Mouse (Mus musculus): ENCODE results near the gene Bbs9.
"Not testable (repeated sequence)": the region's sequence is repeated elsewhere in the genome, so short reads cannot be mapped to it uniquely, and the experiment has no call there.

Bbs9 gene

DNA sequence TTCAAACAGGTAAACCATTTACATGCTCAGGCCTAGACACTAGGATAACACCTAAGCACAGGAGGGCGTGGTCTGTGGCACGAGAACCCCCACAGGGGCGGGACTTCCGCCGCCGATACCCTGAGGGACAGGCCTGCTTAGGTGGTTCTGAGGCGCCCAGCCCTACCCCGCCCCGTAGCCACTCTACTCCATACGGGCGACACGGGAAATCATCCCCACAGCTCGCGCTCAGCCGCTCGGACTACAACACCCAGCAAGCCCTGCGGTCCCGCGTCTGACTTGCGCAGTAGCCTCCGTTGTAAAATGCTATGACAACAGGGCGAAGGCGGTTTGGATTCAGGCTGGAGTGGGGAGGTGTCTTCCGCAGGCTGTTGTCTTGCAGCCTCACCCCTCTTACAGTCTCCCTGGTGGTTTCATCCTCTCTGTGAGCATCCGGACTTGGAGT lies at the start of gene Bbs9:
Gene Bbs9, plus strand, starts transcription at position 292 of the 445 bp plus-strand sequence.
- peak; percentile 94 for DNase-seq (ENCODE audit: low read depth)

- DNase-seq (ENCODE audit: low read depth) = no peak
Measured at GRCm38 (mm10) chr9:22428028-22428665, 47.4 kb upstream of the Bbs9 start.

- DNase-seq (ENCODE audit: low read depth) = peak; percentile 59
Measured at GRCm38 (mm10) chr9:22428666-22429410, 46.7 kb upstream of the Bbs9 start.

DNA sequence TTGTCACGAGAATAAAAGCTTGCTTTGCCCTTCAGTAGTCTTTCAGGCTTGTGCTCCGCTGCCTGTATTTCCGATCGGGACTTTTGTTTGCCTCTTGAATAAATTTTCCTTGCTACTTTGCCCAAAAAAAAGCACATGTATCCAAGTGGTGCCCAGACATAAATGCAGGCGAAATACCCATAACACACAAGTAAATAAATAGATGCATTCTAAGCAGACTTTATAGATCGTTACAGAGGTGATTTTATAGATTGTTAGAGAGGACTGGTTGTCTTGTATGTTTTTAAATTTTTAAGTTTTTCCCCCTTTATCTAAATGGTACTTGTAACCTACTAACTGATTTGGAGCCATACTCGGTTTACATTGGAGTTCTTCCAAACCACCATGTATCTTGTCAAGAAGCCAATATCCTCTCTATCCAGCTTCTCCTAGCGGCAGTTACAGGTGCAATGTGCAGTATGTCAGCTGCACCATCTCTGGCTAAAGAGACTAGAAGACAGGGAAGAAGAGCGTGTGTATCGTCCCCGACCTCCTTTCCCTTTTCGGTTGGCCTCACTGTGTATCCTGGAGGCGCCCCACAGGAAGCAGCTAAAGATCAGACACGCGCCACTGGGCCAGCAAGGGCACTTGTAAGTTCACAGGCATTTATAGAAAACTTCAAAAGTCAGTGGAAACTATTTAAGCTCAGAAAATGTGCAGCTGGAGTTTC lies 45.8 kb upstream of the Bbs9 start:
- peak; percentile 52 for DNase-seq (ENCODE audit: low read depth)

GRCm38 (mm10) chr9:22430315-22430840 lies 45.1 kb upstream of the Bbs9 start:
- DNase-seq (ENCODE audit: low read depth) = peak; percentile 32

DNA sequence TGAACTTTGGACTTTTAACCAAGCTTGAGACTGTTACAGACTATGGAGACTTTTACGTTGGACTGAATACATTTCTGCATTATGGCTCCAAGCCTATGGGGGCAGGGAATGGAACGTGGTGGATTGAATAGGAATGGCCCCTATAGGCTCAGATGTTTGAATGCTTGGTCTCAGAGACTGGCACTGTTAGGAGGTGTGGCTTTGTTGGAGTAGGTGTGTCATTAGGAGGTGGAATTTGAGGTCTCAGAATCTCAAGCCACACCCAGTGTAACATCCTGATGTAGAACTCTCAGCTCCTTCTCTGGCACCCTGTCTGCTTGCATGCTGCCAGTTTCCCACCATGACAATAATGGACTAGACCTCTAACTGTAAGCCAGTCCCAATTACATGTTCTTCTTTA lies 42.3 kb upstream of the Bbs9 start:
- no peak for DNase-seq (ENCODE audit: low read depth)

GRCm38 (mm10) chr9:22434101-22434500 lies 41.4 kb upstream of the Bbs9 start:
- DNase-seq (ENCODE audit: low read depth) = no peak

DNA sequence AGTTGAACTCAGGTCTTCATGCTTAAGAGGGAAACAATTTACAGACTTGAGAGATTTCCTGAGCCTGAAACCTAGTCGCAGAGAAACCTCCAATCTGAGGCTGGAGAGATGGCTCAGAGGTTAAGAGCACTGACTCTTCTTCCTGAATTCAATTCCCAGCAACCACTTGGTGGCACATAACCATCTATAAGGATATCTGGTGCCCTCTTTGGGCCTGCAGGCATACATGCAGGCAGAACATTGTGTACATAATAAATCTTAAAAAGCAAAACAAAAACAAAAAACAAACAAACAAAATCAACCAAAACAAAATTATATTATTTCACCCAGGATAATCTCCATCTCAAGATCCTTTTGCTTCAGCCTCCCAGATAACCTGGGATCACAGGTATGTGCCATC lies 36.7 kb upstream of the Bbs9 start:
- peak; percentile 30 for DNase-seq (ENCODE audit: low read depth)

DNA sequence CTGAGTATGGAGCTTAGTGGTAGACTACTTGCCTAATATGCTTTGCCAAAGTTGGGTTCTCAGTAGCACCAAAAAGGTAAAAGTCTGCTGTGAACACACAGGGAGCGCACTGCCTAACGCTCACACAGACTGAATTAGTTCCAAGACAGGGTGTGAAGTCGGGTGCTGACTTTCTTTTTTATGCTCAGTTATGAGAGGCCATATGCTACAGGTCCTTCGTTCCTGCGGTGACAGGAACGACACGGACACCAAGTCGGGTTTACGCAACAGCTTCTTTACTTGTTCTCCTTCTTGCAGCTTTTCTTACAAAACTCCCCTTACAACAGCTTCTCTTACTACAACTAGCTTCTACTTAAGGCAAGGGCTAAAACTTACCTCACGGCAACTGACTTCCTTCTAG lies 32.4 kb upstream of the Bbs9 start:
- peak; percentile 29 for DNase-seq (ENCODE audit: low read depth)

GRCm38 (mm10) chr9:22445123-22445522 lies 30.4 kb upstream of the Bbs9 start:
- no peak for DNase-seq (ENCODE audit: low read depth)

GRCm38 (mm10) chr9:22447213-22447612 lies 28.3 kb upstream of the Bbs9 start:
- peak; percentile 35 for DNase-seq (ENCODE audit: low read depth)

DNA sequence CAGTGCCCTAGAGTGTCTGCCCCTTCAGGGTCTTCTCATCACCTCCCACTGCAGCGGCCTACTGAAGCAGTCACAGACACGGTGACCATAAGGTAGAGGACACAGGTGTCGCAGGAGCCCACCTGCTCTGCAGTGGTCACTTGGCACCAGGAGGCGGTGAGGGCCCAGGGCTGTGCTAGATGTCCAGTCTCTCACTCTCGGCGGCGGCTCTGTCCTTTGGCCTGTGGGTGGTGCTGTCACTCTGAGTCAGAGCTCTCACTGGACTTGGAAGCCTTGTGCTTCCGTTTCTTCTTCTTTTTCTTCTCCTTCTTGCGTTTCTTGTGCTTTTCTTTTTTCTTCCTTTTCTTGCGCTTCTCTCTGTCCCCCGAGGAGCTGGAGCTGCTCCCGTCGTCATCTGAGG lies 27.1 kb upstream of the Bbs9 start:
- no peak for DNase-seq (ENCODE audit: low read depth)

DNA sequence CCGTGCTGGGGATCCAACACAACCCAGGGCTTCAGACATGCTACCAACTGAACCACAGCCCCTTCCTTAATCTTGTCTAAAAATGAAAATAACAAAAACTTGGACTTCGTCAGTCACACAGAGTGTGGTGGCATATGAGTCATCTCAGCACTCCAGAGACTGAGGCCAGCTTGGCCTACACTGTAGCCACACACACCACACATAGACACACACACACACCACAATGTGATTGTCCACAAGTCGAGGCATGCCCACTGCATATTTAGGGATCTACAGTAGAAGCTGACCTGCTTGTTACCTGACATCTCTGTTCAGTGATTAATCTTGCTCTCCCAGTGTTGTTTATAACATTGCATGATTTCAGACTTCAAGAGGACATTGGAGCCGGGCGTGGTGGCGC lies 26.3 kb upstream of the Bbs9 start:
- DNase-seq (ENCODE audit: low read depth) = peak; percentile 61

- no peak for DNase-seq (ENCODE audit: low read depth)
Measured at GRCm38 (mm10) chr9:22452697-22453096, 22.8 kb upstream of the Bbs9 start.

DNA sequence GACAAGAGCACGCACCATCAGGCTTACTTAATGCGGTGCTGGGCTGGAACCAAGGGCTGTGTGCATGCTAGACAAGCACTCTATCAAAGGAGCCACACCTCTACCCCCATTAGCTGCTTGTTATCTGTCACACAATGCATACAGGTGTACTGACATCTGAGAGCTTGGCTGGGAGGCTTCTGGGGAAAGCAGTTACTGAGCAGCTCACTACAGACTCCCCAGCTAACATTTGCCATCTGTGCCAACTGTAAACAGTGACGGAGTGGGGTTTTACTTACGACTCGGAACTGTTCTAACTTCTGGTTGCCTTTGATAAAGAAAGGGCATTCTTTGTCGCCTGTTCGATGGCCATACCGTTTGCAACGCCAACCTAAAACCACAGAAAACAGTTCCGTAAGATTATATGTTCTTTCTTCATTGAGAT lies 22.0 kb upstream of the Bbs9 start:
- DNase-seq (ENCODE audit: low read depth) = no peak

- not testable (repeated sequence) for DNase-seq (ENCODE audit: low read depth)
Measured at GRCm38 (mm10) chr9:22453990-22454389, 21.5 kb upstream of the Bbs9 start, which contains the start of gene Gm17545. Gm17545 (plus strand) TSS chr9:22454290.

DNA sequence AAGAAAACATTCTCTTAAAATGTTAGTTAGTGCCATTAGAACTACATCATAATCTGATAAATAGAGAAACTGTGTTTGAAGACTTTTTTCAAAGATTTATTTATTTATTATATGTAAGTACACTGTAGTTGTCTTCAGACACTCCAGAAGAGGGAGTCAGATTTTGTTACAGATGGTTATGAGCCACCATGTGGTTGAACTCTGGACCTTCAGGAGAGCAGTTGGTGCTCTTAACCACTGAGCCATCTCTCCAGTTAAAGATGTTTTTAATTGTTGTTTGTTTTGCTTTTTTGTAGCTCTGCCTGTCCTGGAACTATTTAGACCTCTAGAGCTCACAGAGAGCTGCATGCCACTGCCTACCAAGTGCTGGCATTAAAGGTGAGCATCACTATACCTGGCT lies 20.5 kb upstream of the Bbs9 start:
- no peak for DNase-seq (ENCODE audit: low read depth)

DNA sequence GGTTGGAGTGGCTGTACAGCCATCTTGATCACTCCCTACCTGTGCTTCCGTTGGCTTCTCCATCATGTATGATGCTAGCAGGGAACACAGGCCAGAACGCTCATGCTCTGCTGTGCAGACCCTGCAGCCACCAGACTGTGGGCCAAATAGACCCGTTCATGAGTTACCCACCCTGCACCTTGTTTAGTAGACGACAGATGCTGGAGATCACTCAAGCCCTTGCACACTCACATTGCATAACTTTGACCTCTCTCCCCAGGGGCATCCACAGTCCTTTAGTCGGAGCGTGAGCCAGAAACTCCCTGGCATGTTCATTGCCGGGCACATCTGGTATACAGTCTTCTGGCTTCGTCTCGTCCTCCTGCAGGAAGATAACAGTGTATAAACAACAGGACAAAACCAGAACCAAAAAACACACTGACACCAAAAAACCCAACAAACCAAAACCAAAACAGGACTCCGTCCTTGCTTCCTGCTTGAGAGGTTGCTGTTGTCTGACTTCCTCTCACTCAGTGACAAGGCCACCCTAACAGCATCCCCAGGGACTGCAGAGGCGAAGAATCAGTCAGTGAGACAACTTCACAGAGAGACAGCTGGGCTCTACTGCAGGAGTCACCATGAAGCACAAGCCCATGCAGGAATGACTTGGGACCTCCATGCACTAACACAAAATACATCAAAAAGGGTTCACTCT lies 18.2 kb upstream of the Bbs9 start:
- no peak for DNase-seq (ENCODE audit: low read depth)

GRCm38 (mm10) chr9:22461946-22462345 lies 13.6 kb upstream of the Bbs9 start:
- no peak for DNase-seq (ENCODE audit: low read depth)

DNA sequence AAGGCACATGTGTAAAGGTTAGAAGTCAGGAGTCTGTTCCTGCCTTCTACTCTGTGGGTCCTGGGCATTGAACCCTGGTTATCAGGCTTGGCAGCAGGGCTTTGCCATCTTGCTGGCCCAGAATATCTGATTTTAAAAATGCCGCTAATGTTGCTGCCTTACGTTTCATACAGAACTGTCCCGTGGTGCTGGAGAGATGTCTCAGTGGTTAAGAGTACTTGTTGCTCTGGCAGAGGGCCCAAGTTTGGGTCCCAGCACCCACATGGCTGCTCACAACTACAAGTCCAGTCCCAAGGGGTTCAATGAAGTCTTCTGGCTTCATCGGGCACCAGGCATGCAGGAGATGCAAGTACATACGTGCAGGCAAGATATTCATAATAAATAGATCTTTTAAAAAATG lies 9.3 kb upstream of the Bbs9 start:
- no peak for DNase-seq (ENCODE audit: low read depth)

DNA sequence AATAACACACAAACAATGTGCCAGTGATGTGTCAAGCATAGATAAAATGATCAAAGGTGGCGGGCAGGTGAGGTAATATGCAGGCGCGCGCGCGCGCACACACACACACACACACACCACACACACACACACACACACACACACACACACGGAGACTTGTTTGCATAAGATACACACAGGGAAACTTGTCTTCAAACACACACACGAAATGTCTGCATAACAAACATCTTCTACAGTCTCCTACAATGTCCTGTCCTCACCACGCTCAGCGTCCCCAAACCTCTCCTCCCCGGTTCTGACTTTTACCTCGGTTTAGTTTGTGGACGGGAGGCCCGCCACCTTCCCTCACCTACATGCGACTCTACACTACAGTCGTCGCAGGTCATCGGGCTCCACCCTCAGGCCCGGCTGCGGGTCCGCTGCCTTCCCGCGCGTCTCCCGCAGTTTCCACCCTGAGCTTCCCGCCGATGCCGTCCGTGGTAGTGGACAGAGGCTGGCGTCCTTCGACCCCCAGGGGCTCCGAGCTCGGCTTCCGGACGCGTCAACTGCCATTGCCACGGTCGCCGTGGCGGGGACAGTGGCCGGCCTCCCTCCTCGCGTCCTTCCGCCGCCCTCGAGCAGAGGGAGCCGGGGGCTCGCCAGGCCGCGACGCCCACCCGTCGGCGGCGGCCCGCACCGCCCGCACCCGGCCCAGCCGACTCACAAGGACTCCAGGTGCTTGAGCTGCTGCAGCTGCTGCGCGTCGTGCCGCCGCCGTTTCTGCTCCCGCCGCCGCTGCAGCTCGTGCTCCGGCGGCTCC lies 7.9 kb upstream of the Bbs9 start:
- peak; percentile 72 for DNase-seq (ENCODE audit: low read depth)

All from 416B (cell line).